Mouse (Mus musculus): ENCODE measurements around the gene Olfr114.

Olfr114 gene

GRCm38 (mm10) chr17:37592643-37593042 is at the start of gene Olfr114:
TSS of gene Olfr114 (minus strand) at chr17:37592743.
- DNase-seq, result no peak

GRCm38 (mm10) chr17:37627009-37627408 is 34.5 kb upstream of the Olfr114 start, which contains the start of the genes Olfr115 and Olfr116:
TSS of gene Olfr115 (minus strand) at chr17:37627109.
TSS of gene Olfr116 (minus strand) at chr17:37627199.
- no peak for DNase-seq

GRCm38 (mm10) chr17:37577563-37577962 is 15.0 kb downstream of the Olfr114 start, which contains the start of gene Olfr113:
TSS of gene Olfr113 (minus strand) at chr17:37577663.
- DNase-seq, result no peak

GRCm38 (mm10) chr17:37569351-37569750 is 23.2 kb downstream of the Olfr114 start, which contains the start of gene Olfr112:
TSS of gene Olfr112 (minus strand) at chr17:37569451.
- no peak for DNase-seq

GRCm38 (mm10) chr17:37558913-37559615 is 33.5 kb downstream of the Olfr114 start:
- no peak for DNase-seq

GRCm38 (mm10) chr17:37543800-37544435 is 48.6 kb downstream of the Olfr114 start:
- DNase-seq, result no peak

- DNase-seq, result no peak
Observed at GRCm38 (mm10) chr17:37541454-37542119, 51.0 kb downstream of the Olfr114 start.

All from cerebellum, adult 9-10 months (tissue).